Mouse (Mus musculus) natural killer cell, adult 2 months (primary cell): ENCODE measurements at regions not wholly inside any gene's neighbourhood (a gene's known extent, or its start where the extent isn't known, plus 50 kb on each side); places are given as distances from the start of the nearest gene placed in this dataset.

Experiments used
- DNase-seq, 2 experiments: peaks; one replicate each; pipeline ENCODE4 v3.0.0; 2022; ENCODE audit warnings: low spot score in 2 of 2

- peak; percentile 72 to 79 for DNase-seq
Measured at GRCm38 (mm10) chr9:14092996-14093442, 181.8 kb upstream of the Sesn3 start.

GRCm38 (mm10) chr9:14103538-14103937 lies 171.3 kb upstream of the Sesn3 start:
- DNase-seq: no peak

GRCm38 (mm10) chr9:14104921-14105320 lies 169.9 kb upstream of the Sesn3 start:
- no peak for DNase-seq

GRCm38 (mm10) chr9:14106371-14106770 lies 168.5 kb upstream of the Sesn3 start:
- no peak for DNase-seq

GRCm38 (mm10) chr9:14108798-14109197 lies 166.1 kb upstream of the Sesn3 start:
- DNase-seq: no peak

GRCm38 (mm10) chr9:14109492-14109891 lies 165.4 kb upstream of the Sesn3 start:
- no peak for DNase-seq

GRCm38 (mm10) chr9:14111713-14112112 lies 163.2 kb upstream of the Sesn3 start:
- DNase-seq: no peak

GRCm38 (mm10) chr9:14115521-14115920 lies 159.3 kb upstream of the Sesn3 start:
- no peak for DNase-seq

GRCm38 (mm10) chr9:14116097-14116840 lies 158.6 kb upstream of the Sesn3 start:
- DNase-seq: no peak

- no peak for DNase-seq
Measured at GRCm38 (mm10) chr9:14133372-14133771, 141.5 kb upstream of the Sesn3 start.

- no peak for DNase-seq
Measured at GRCm38 (mm10) chr9:14134894-14135450, 139.9 kb upstream of the Sesn3 start.

- no peak for DNase-seq
Measured at GRCm38 (mm10) chr9:14141321-14141720, 133.5 kb upstream of the Sesn3 start.

- DNase-seq: no peak
Measured at GRCm38 (mm10) chr9:14143988-14144387, 130.9 kb upstream of the Sesn3 start.

GRCm38 (mm10) chr9:14147088-14147487 lies 127.8 kb upstream of the Sesn3 start:
- DNase-seq: peak in 1 of 2 experiments; percentile 22

GRCm38 (mm10) chr9:14147731-14148130 lies 127.1 kb upstream of the Sesn3 start:
- no peak for DNase-seq

GRCm38 (mm10) chr9:14150288-14150687 lies 124.6 kb upstream of the Sesn3 start:
- DNase-seq: no peak

- no peak for DNase-seq
Measured at GRCm38 (mm10) chr9:14156967-14157366, 117.9 kb upstream of the Sesn3 start.

- DNase-seq: no peak
Measured at GRCm38 (mm10) chr9:14158096-14158837, 116.6 kb upstream of the Sesn3 start.

- DNase-seq: peak in 1 of 2 experiments; percentile 8
Measured at GRCm38 (mm10) chr9:14160207-14160606, 114.7 kb upstream of the Sesn3 start.

- DNase-seq: no peak
Measured at GRCm38 (mm10) chr9:14171589-14172240, 103.2 kb upstream of the Sesn3 start.

GRCm38 (mm10) chr9:14173631-14174323 lies 101.1 kb upstream of the Sesn3 start:
- no peak for DNase-seq
